8 mouse cellular contexts compared by ENCODE assay signal in the genomic region with DNA sequence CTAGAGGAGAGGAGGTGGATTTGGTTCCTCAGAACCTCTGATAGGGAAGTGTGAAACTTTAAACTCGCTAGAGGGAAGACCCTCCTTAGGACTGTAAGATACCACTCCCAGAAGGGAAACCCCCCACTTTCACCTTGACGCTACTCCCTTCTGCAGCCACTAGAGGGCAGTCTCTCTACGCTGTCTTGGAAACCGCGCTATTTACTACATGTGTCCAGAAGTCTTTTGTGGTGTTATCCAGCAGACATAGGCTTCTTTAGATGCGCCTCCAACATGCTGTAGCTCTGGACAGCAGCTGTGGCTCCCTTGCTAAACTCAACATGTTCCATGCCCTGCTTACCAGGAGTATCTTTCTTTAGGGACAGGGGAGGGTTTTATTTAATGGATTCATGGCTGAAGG. TPM values are rescaled to one million over a fixed set of nuclear protein-coding genes. Genes with fewer than 3 reads are reported as not detected.
DNase-seq lines count a peak whose midpoint lies in the region; ATAC-seq and TF ChIP-seq lines count a peak whose summit lies in the region.

No protein-coding gene starts in this region.

- no peak overlapping the region for H3K4me2 ChIP-seq in forebrain, embryonic 14.5 days (ENCODE audit: low read length)
- H3K4me2 ChIP-seq in intestine, postnatal 0 days (replicated peaks; ENCODE audit: low read depth): no peak overlapping the region
- no peak overlapping the region for H3K4me2 ChIP-seq in liver, embryonic 14.5 days (ENCODE audit: low read depth)
- no peak overlapping the region for H3K4me2 ChIP-seq in neural tube, embryonic 14.5 days (ENCODE audit: low read depth, low read length)

- no peaks in the 10 kb centered on the region for H3K36me3 ChIP-seq in forebrain, embryonic 14.5 days (ENCODE audit: control insufficient read depth, insufficient read depth, low read length)
- H3K36me3 ChIP-seq in intestine, postnatal 0 days (ENCODE audit: control insufficient read depth, insufficient read depth): no peaks in the 10 kb centered on the region
- no peaks in the 10 kb centered on the region for H3K36me3 ChIP-seq in liver, embryonic 14.5 days (replicated peaks; ENCODE audit: control insufficient read depth, insufficient read depth, low read depth)
- no peaks in the 10 kb centered on the region for H3K36me3 ChIP-seq in neural tube, embryonic 14.5 days (ENCODE audit: control insufficient read depth, insufficient read depth, low read length)

- H3K4me3 ChIP-seq in forebrain, embryonic 14.5 days (ENCODE audit: low read depth, low read length): no peak overlapping the region
- no peak overlapping the region for H3K4me3 ChIP-seq in intestine, postnatal 0 days (ENCODE audit: low read depth, low read length)
- H3K4me3 ChIP-seq in liver, embryonic 14.5 days (ENCODE audit: insufficient read depth in 1 of 2, low read depth in 2 of 2, low read length in 2 of 2): no peak overlapping the region
- no peak overlapping the region for H3K4me3 ChIP-seq in neural tube, embryonic 14.5 days (ENCODE audit: low read depth, low read length)

- whole genome bisulfite sequencing in forebrain, embryonic 14.5 days: 1% methylated on average over 6 of the region's 6 CpGs
- WGBS in intestine, postnatal 0 days: 3% methylated on average over 6 of the region's 6 CpGs
- WGBS in liver, embryonic 14.5 days (ENCODE audit: insufficient replicate concordance): 3% methylated on average over 6 of the region's 6 CpGs
- WGBS in neural tube, embryonic 14.5 days: under 1% methylated on average over 6 of the region's 6 CpGs

- no peak overlapping the region for H3K27ac ChIP-seq in forebrain, embryonic 14.5 days (ENCODE audit: low read depth, low read length)
- no peak overlapping the region for H3K27ac ChIP-seq in intestine, postnatal 0 days (ENCODE audit: low read depth, low read length)
- no peak overlapping the region for H3K27ac ChIP-seq in liver, embryonic 14.5 days
- no peak overlapping the region for H3K27ac ChIP-seq in neural tube, embryonic 14.5 days (ENCODE audit: low read depth, low read length)

- H3K9me3 ChIP-seq in forebrain, embryonic 14.5 days (replicated peaks; ENCODE audit: control insufficient read depth, low read length): no peaks in the 10 kb centered on the region
- H3K9me3 ChIP-seq in intestine, postnatal 0 days (ENCODE audit: control insufficient read depth): no peaks in the 10 kb centered on the region
- H3K9me3 ChIP-seq in liver, embryonic 14.5 days (ENCODE audit: control insufficient read depth, low read length): no peaks in the 10 kb centered on the region
- no peaks in the 10 kb centered on the region for H3K9me3 ChIP-seq in neural tube, embryonic 14.5 days (ENCODE audit: control insufficient read depth, low read length)

- no peaks in the 10 kb centered on the region for H3K27me3 ChIP-seq in forebrain, embryonic 14.5 days (replicated peaks; ENCODE audit: control insufficient read depth, insufficient read depth, low read length)
- no peaks in the 10 kb centered on the region for H3K27me3 ChIP-seq in intestine, postnatal 0 days (replicated peaks; ENCODE audit: control insufficient read depth, insufficient read depth, low read length)
- no peaks in the 10 kb centered on the region for H3K27me3 ChIP-seq in liver, embryonic 14.5 days (ENCODE audit: control insufficient read depth, insufficient read depth, low read length)
- H3K27me3 ChIP-seq in neural tube, embryonic 14.5 days (ENCODE audit: control insufficient read depth, insufficient read depth, low read length): no peaks in the 10 kb centered on the region

- TF ChIP-seq EP300 in liver, embryonic 14.5 days (IDR thresholded peaks at IDR 0.05; ENCODE audit: low read depth): no peak

- peak; percentile 95 for TF ChIP-seq CTCF in intestine, postnatal 0 days (IDR thresholded peaks at IDR 0.05; ENCODE audit: low read depth)
- peak; percentile 88 for TF ChIP-seq CTCF in liver, embryonic 14.5 days (IDR thresholded peaks at IDR 0.05; ENCODE audit: low read depth)

- H3K9ac ChIP-seq in forebrain, embryonic 14.5 days (ENCODE audit: low read length): no peak overlapping the region
- no peak overlapping the region for H3K9ac ChIP-seq in intestine, postnatal 0 days (ENCODE audit: low read depth, low read length)
- H3K9ac ChIP-seq in liver, embryonic 14.5 days (replicated peaks): no peak overlapping the region
- H3K9ac ChIP-seq in neural tube, embryonic 14.5 days (replicated peaks; ENCODE audit: low read depth, low read length): no peak overlapping the region

- H3K4me1 ChIP-seq in forebrain, embryonic 14.5 days (ENCODE audit: control insufficient read depth, insufficient read depth, low read length): no peaks in the 10 kb centered on the region
- H3K4me1 ChIP-seq in intestine, postnatal 0 days (replicated peaks; ENCODE audit: control insufficient read depth, insufficient read depth, low read length): no peaks in the 10 kb centered on the region
- no peaks in the 10 kb centered on the region for H3K4me1 ChIP-seq in liver, embryonic 14.5 days (replicated peaks; ENCODE audit: control insufficient read depth in 2 of 2, insufficient read depth in 2 of 2, low read length in 1 of 2)
- no peaks in the 10 kb centered on the region for H3K4me1 ChIP-seq in neural tube, embryonic 14.5 days (ENCODE audit: control insufficient read depth, insufficient read depth, low read length)

- peak; percentile 83 for DNase-seq in 3T3-L1 (ENCODE audit: low read depth, low spot score)
- DNase-seq in c-Kit-positive CD71-positive TER-119-positive erythroid progenitor cells, embryonic 14.5 days (ENCODE audit: low spot score): peak; percentile 16
- peak; percentile 90 for DNase-seq in forebrain, embryonic 14.5 days (ENCODE audit: low spot score)
- DNase-seq in liver, embryonic 14.5 days (ENCODE audit: low read depth in 3 of 3, low spot score in 3 of 3): peak in 1 of 3 experiments; percentile 6

- peak; percentile 53 for ATAC-seq in CD4-positive, CD25-positive, alpha-beta regulatory T cell, adult 4 months
- ATAC-seq in forebrain, embryonic 14.5 days: peak; percentile 52; the same call in 1 of the 2 replicates
- ATAC-seq in intestine, postnatal 0 days: no peak
- no peak for ATAC-seq in liver, embryonic 14.5 days (ENCODE audit: insufficient read depth)
- peak; percentile 61; the same call in 1 of the 2 replicates for ATAC-seq in neural tube, embryonic 14.5 days (ENCODE audit: low read depth)
- no peak for ATAC-seq in erythroblast, adult 5-6 weeks (replicated peaks; ENCODE audit: low FRiP score, poor library complexity, severe bottlenecking)

RNA-seq across cellular contexts. Expression of a gene that starts 54.8 kb away (rescaled TPM):
- polyA plus RNA-seq in CD4-positive, CD25-positive, alpha-beta regulatory T cell, adult 4 months (2017; shearing (Covaris generic)): not detected
- 188 and 220 TPM in 2 replicates for polyA plus RNA-seq in forebrain, embryonic 14.5 days (2014; fragmentation: Nextera tagmentation; extraction: Ambion mirVana)
- polyA plus RNA-seq in intestine, postnatal 0 days (2015; fragmentation: Nextera tagmentation; extraction: Ambion mirVana): 21.3 and 23.1 TPM in 2 replicates
- polyA plus RNA-seq in liver, embryonic 14.5 days (2012; rRNA removed): 1.1 and 1.7 TPM in 2 replicates
- polyA plus RNA-seq in liver, embryonic 14.5 days (2014; fragmentation: Nextera tagmentation; extraction: Ambion mirVana): 1.1 and 1.5 TPM in 2 replicates
- polyA plus RNA-seq in neural tube, embryonic 14.5 days (2014; fragmentation: Nextera tagmentation; extraction: Ambion mirVana): 203 and 238 TPM in 2 replicates
- total RNA-seq in erythroblast, adult 5-6 weeks (2015; ENCODE audit: low replicate concordance): not detected in 2 replicates
- 0.70 TPM in 1 of 2 replicates, not detected in the other for total RNA-seq in erythroblast, adult 5-6 weeks (2017; ENCODE audit: low replicate concordance)

Comparison
In these comparisons a context has a peak if more than half of its experiments do, and no peak if none do; other contexts are left out.
1. ATAC-seq: peak in CD4-positive, CD25-positive, alpha-beta regulatory T cell, adult 4 months (single experiment), forebrain, embryonic 14.5 days (single experiment) and neural tube, embryonic 14.5 days (single experiment); none in intestine, postnatal 0 days (single experiment), liver, embryonic 14.5 days (single experiment) and erythroblast, adult 5-6 weeks (single experiment).